Mouse (Mus musculus) olfactory bulb, adult 2 months (tissue): Measurements from ENCODE around the gene Trim14.

Source experiments
- CTCF ChIP-seq: fragments of 200-500 bp; IDR thresholded peaks from 2 replicates; pipeline ENCODE4 v1.5.1; 2012; ENCODE audit warnings: low read depth, mild to moderate bottlenecking, low read length, moderate library complexity; ENCODE audit not compliant: insufficient read depth
- POLR2A ChIP-seq: fragments of 200-500 bp; IDR thresholded peaks from 2 replicates; pipeline ENCODE4 v1.6.1; 2012; ENCODE audit warnings: mild to moderate bottlenecking, low read depth, low read length, moderate library complexity; ENCODE audit not compliant: insufficient read depth

DNA sequence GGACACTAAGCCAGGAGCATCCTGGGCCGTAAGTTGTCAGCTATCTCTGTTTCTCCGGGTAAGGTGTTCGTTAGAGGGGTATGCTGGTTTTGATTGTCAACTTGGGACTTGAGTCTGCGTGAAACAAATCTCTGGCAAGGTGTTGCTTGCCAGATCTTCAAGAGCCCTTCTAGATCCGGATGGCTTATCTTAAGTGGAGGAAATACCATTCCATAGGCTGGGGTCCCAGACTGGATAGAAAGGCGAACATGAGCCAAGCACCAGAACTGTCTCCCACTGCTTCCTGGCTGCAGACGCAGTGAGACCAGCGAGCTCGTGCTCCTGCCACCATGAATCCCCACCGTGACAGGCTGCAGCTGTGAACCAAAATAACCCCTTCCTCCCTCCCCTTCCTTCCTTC, 14.5 kb downstream of the Trim14 start:
- TF ChIP-seq CTCF, result no peak
- TF ChIP-seq POLR2A, result no peak
